Mouse (Mus musculus) lung, postnatal 14 days (tissue): ENCODE data around the gene Mthfd1l.
"Not testable (repeated sequence)": the region's sequence is repeated elsewhere in the genome, so short reads cannot be mapped to it uniquely, and the experiment has no call there.

Experiments used
- DNase-seq: peaks from one replicate; pipeline ENCODE4 v3.0.0; 2021

The Mthfd1l gene

GRCm38 (mm10) chr10:4123280-4123945 lies 150.5 kb downstream of the Mthfd1l start:
- not testable (repeated sequence) for DNase-seq

GRCm38 (mm10) chr10:4124148-4124547 lies 151.2 kb downstream of the Mthfd1l start:
- DNase-seq = no peak

GRCm38 (mm10) chr10:4125232-4125631 lies 152.3 kb downstream of the Mthfd1l start:
- DNase-seq = no peak

GRCm38 (mm10) chr10:4126335-4127012 lies 153.6 kb downstream of the Mthfd1l start:
- DNase-seq = no peak

GRCm38 (mm10) chr10:4128411-4128810 lies 155.5 kb downstream of the Mthfd1l start:
- no peak for DNase-seq

GRCm38 (mm10) chr10:4128915-4129314 lies 156.0 kb downstream of the Mthfd1l start:
- DNase-seq = peak; percentile 50

- DNase-seq = peak; percentile 34
These were observed 156.5 kb downstream of the Mthfd1l start for GRCm38 (mm10) chr10:4129461-4129860.

- DNase-seq = no peak
These were observed 157.2 kb downstream of the Mthfd1l start for GRCm38 (mm10) chr10:4130034-4130607.

- no peak for DNase-seq
These were observed 159.8 kb downstream of the Mthfd1l start for GRCm38 (mm10) chr10:4132735-4133134.

- no peak for DNase-seq
These were observed 162.3 kb downstream of the Mthfd1l start for GRCm38 (mm10) chr10:4135100-4135764.

GRCm38 (mm10) chr10:4139531-4139930 lies 166.6 kb downstream of the Mthfd1l start:
- DNase-seq = no peak

GRCm38 (mm10) chr10:4141689-4142088 lies 168.8 kb downstream of the Mthfd1l start:
- DNase-seq = no peak

GRCm38 (mm10) chr10:4142816-4143215 lies 169.9 kb downstream of the Mthfd1l start:
- no peak for DNase-seq

GRCm38 (mm10) chr10:4143381-4143780 lies 170.5 kb downstream of the Mthfd1l start:
- DNase-seq = no peak

GRCm38 (mm10) chr10:4145080-4145807 lies 172.3 kb downstream of the Mthfd1l start:
- DNase-seq = peak; percentile 44

GRCm38 (mm10) chr10:4146947-4147346 lies 174.0 kb downstream of the Mthfd1l start:
- DNase-seq = no peak

- no peak for DNase-seq
These were observed 178.2 kb downstream of the Mthfd1l start for GRCm38 (mm10) chr10:4151159-4151558.

- DNase-seq = no peak
These were observed 179.2 kb downstream of the Mthfd1l start for GRCm38 (mm10) chr10:4151862-4152776.

- DNase-seq = no peak
These were observed 180.1 kb downstream of the Mthfd1l start for GRCm38 (mm10) chr10:4153031-4153430.

GRCm38 (mm10) chr10:4154035-4154434 lies 181.1 kb downstream of the Mthfd1l start:
- no peak for DNase-seq

- DNase-seq = no peak
These were observed 182.6 kb downstream of the Mthfd1l start for GRCm38 (mm10) chr10:4155521-4155920.

- no peak for DNase-seq
These were observed 185.6 kb downstream of the Mthfd1l start for GRCm38 (mm10) chr10:4158533-4158932.
